Mouse (Mus musculus): ENCODE measurements around the gene Ephb6. TPM values are rescaled to one million over a fixed set of nuclear protein-coding genes. Genes with fewer than 3 reads are reported as not detected.
"Not testable (repeated sequence)": the region's sequence is repeated elsewhere in the genome, so short reads cannot be mapped to it uniquely, and the experiment has no call there.

The Ephb6 gene
- 22.6 and 22.8 TPM in 2 replicates for polyA plus RNA-seq (2015; fragmentation: Nextera tagmentation; extraction: Ambion mirVana)

DNA sequence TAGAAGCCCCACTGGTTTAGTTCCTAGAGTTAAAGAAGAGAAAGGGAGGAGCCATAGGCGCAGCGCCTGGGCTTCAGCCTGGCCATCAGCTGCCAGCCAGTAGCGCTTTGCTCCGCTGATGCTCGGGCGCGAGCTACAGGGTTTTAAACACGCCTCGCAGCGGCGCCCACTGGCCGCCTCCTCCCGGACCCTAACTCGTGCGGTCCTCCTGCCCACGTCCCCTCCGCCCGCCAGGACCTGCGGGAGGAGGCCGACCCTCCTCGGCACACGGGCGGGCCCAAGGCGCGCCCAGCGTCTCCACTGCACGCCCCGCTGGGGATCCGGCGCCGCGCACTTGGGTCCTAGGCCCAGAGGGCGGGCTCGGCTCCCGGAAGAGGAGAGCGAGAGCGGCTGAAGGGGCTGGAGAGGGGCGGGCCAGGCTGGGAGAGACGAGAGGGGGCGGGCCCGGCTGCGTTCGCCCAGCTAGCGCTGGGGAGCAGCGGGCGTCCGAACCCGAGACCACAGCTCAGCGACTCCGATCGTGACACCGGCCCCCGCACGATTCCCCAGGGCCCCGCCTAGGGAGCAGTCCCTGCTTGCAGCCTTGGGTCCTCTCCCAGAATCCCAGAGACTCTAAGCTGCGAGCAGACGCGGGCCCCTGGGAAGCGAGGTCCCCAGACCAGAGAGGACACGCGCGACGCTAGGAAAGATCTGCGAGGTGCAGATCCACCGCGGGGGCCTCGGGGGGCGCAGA is at the start of gene Ephb6:
Gene Ephb6 (plus strand): TSS at position 422 of the 733 bp plus-strand sequence.
- ATAC-seq (ENCODE audit: insufficient number of reproducible peaks, low FRiP score, low TSS enrichment, low read depth): peak; percentile 94
- Histone ChIP-seq H3K9me3 (no peaks in the 10 kb centered on the region), H3K27me3 (no peaks in the 10 kb centered on the region), H3K27ac (peak within 1 kb of the TSS; percentile 91), H3K4me1 (peaks cover 10% of the 10 kb centered on the region), H3K36me3 (no peaks in the 10 kb centered on the region), H3K9ac (peak within 1 kb of the TSS; percentile 77), H3K4me3 (peak within 1 kb of the TSS; percentile 76), H3K4me2 (peak within 1 kb of the TSS; percentile 96)
- under 1% methylated on average over 55 of the region's 68 CpGs for WGBS

DNA sequence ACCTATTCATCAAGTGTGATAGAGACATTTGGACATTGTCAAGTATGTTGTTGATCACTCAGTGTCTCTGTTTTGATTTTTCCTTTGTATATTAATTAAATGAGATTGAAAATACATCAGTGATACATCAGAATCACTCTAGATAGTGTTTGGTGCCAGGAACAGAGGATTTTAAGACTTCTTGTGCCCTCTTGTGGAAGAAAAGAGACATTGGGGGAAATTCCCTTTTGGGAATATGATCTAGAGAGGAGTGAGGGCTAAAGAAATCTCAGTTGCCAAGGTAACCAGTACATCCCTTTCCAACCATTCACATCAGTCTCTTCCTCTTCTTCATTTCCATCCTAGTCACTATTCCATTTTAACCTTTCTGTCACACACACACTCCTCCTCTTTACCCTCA is 48.9 kb upstream of the Ephb6 start:
- Histone ChIP-seq H3K36me3 (no peaks in the 10 kb centered on the region), H3K27ac (no peak overlapping the region), H3K4me1 (no peaks in the 10 kb centered on the region), H3K9ac (no peak overlapping the region), H3K4me3 (no peak overlapping the region), H3K27me3 (no peaks in the 10 kb centered on the region), H3K9me3 (no peaks in the 10 kb centered on the region), H3K4me2 (no peak overlapping the region)
- no peak for ATAC-seq (ENCODE audit: insufficient number of reproducible peaks, low FRiP score, low TSS enrichment, low read depth)

- Histone ChIP-seq H3K4me3 (no peak overlapping the region), H3K4me2 (no peak overlapping the region), H3K27me3 (no peaks in the 10 kb centered on the region), H3K9me3 (no peaks in the 10 kb centered on the region), H3K4me1 (no peaks in the 10 kb centered on the region), H3K36me3 (no peaks in the 10 kb centered on the region), H3K9ac (no peak overlapping the region), H3K27ac (no peak overlapping the region)
- ATAC-seq (ENCODE audit: insufficient number of reproducible peaks, low FRiP score, low TSS enrichment, low read depth): no peak
- WGBS: 71% methylated on average over 5 of the region's 5 CpGs
Observed at GRCm38 (mm10) chr6:41557468-41557867, 47.8 kb upstream of the Ephb6 start.

DNA sequence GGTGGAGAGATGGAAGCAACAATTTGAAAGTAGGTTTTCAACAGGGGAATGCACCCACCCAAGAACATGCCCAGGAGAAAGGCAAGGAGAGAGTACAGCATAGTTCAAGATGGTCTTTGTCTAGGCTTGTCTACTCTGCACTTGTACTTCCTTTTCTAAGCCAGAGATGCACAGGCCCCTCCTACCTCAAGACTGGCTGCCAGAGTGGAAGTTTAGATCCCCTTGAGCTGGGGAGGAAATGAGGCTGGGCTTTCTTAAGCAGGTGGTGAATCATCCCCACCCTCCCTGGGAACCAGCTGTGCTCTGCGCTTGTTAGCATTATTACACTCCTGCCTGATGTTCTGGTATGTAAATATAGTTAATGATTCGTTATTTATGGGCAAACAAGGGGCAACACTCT is 47.0 kb upstream of the Ephb6 start:
- H3K36me3 ChIP-seq: no peaks in the 10 kb centered on the region
- H3K9ac ChIP-seq: no peak overlapping the region
- WGBS: 35% methylated on average over 2 of the region's 2 CpGs
- no peak overlapping the region for H3K27ac ChIP-seq
- H3K9me3 ChIP-seq: no peaks in the 10 kb centered on the region
- H3K4me3 ChIP-seq: no peak overlapping the region
- H3K4me1 ChIP-seq: no peaks in the 10 kb centered on the region
- no peak for ATAC-seq (ENCODE audit: insufficient number of reproducible peaks, low FRiP score, low TSS enrichment, low read depth)
- H3K27me3 ChIP-seq: no peaks in the 10 kb centered on the region
- no peak overlapping the region for H3K4me2 ChIP-seq

DNA sequence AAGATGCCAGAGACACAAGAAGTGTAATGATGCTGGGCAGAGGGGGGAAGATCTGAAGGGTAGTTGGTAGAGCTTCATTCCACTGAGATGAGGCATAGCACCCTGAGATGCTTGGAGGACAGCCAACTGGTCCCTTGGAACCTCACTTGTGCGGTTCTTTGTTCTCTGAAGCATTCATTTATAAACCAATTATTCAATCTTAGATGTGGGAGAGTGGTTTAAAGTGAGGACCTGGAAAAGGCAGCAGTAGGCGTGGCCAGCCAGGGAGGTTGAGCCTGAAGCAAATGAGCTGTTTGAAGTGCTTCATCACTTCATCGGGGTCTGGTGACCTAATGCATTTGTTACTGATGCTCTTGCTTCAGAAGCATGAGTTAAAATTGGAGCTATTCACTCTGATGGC is 46.0 kb upstream of the Ephb6 start:
- 40% methylated on average over 3 of the region's 3 CpGs for WGBS
- H3K9ac ChIP-seq: no peak overlapping the region
- H3K4me2 ChIP-seq: no peak overlapping the region
- H3K36me3 ChIP-seq: no peaks in the 10 kb centered on the region
- H3K27me3 ChIP-seq: no peaks in the 10 kb centered on the region
- ATAC-seq (ENCODE audit: insufficient number of reproducible peaks, low FRiP score, low TSS enrichment, low read depth): no peak
- H3K4me3 ChIP-seq: no peak overlapping the region
- H3K27ac ChIP-seq: no peak overlapping the region
- H3K9me3 ChIP-seq: no peaks in the 10 kb centered on the region
- H3K4me1 ChIP-seq: no peaks in the 10 kb centered on the region

DNA sequence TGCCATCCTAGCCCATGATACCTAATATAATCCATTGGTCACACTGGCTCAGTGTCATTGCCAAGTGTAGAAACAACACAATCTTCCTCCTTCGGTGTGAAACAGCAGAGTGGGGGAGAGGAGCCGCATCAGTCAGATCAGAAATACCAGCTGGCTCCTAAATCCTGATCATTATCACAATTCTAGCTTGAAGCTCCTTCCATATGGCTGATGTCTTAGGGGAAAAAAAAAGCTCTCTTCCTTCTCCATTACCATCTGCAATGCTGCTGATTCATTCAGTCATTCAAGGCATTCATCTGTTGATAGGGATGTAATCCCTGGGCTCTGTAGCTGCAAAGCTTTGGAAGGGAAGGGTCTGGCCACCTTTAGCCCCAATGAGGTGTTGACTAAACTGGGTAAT is 45.0 kb upstream of the Ephb6 start:
- H3K4me1 ChIP-seq: no peaks in the 10 kb centered on the region
- 82% methylated on average over 2 of the region's 2 CpGs for WGBS
- no peak for ATAC-seq (ENCODE audit: insufficient number of reproducible peaks, low FRiP score, low TSS enrichment, low read depth)
- no peak overlapping the region for H3K4me3 ChIP-seq
- H3K27me3 ChIP-seq: no peaks in the 10 kb centered on the region
- H3K9ac ChIP-seq: no peak overlapping the region
- H3K4me2 ChIP-seq: no peak overlapping the region
- no peaks in the 10 kb centered on the region for H3K9me3 ChIP-seq
- H3K36me3 ChIP-seq: no peaks in the 10 kb centered on the region
- no peak overlapping the region for H3K27ac ChIP-seq

DNA sequence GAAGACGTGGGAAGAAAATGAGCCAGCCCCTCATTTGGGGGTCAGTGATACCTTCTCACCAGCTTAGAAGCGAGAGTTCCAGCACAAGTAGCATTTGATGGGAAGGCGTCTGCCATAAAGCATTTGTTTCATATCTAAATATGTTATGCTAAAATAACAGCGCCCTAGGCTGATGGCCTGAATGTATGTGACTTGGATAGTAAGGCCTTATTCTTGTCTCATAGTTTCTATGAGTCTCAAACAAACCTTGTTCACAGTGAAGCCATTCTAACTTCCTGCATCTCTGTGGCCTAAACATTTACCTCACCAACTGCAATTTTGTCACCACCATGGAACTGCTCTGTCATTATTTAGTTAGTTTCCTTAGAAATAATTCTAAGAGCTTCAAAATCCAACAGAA is 42.7 kb upstream of the Ephb6 start:
- ATAC-seq (ENCODE audit: insufficient number of reproducible peaks, low FRiP score, low TSS enrichment, low read depth): no peak
- Histone ChIP-seq H3K4me3 (peak overlapping the region; percentile 19), H3K27ac (no peak overlapping the region), H3K4me2 (no peak overlapping the region), H3K4me1 (no peaks in the 10 kb centered on the region), H3K9me3 (no peaks in the 10 kb centered on the region), H3K9ac (no peak overlapping the region), H3K27me3 (no peaks in the 10 kb centered on the region), H3K36me3 (no peaks in the 10 kb centered on the region)
- 85% methylated on average over 4 of the region's 4 CpGs for WGBS

DNA sequence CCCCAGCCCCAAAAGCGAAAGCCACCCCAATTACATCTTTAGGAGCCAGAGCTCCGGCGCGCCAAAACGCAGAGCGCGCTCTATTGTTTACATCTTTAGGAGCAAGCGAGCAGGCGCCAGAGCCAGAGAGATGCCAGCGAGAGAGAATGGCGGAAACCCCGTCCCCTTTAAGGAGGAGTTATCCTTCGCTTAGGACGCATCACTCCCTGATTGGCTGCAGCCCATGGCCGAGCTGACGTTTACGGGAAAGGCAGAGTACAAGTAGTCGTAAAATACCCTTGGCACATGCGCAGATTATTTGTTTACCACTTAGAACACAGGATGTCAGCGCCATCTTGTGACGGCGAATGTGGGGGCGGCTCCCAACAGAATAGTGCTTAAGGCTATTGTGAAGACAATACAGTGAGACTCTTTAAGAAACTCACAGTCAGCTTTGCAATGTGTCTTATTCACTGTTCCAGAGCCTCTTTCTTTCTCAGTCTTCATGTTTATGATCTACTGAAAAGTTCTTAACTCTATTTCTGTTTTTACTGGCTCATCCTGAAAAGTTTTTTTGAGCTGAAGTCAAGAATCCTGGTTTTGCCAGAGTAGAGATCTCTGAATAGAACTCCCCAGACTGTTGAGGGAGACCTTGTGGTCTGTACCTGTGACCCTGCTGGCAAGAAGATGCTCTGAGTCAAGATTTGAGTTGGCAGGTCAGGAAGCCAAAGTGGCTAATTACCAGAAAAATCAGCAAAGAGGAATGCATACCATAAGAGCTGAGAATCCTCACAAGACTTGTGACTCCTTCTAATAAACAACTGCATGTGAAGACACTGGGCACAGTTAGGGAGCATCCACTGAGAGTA is 42.0 kb upstream of the Ephb6 start:
- ATAC-seq (ENCODE audit: insufficient number of reproducible peaks, low FRiP score, low TSS enrichment, low read depth); H3K4me2 ChIP-seq; H3K27ac ChIP-seq; H3K27me3 ChIP-seq; H3K4me3 ChIP-seq; H3K9me3 ChIP-seq; H3K4me1 ChIP-seq; H3K9ac ChIP-seq; H3K36me3 ChIP-seq: not testable (repeated sequence)
- WGBS: 47% methylated on average over 5 of the region's 23 CpGs

DNA sequence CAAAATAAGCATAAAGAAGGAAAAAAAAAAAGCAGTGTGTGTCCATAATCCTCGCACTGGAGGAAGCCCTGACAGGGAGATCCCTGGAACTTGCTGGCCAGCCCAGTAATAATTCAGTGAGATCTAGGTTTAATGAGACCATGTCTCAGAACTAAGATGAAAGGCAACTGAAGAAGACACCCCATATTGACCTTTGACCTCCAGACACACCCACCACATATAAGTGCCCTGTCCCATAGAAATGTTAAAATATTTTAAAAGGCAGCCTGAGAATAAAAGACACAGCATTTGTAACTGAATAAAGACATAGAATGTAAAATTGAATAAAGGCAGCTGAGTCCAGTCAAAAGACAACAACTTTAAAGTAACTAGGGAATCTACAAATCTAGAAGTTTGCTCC is 40.0 kb upstream of the Ephb6 start:
- no peaks in the 10 kb centered on the region for H3K36me3 ChIP-seq
- no peak overlapping the region for H3K4me2 ChIP-seq
- H3K27me3 ChIP-seq: no peaks in the 10 kb centered on the region
- no peak for ATAC-seq (ENCODE audit: insufficient number of reproducible peaks, low FRiP score, low TSS enrichment, low read depth)
- H3K9me3 ChIP-seq: no peaks in the 10 kb centered on the region
- H3K4me3 ChIP-seq: no peak overlapping the region
- no peaks in the 10 kb centered on the region for H3K4me1 ChIP-seq
- H3K9ac ChIP-seq: no peak overlapping the region
- no peak overlapping the region for H3K27ac ChIP-seq
- 71% methylated on average over 1 of the region's 1 CpGs for WGBS

DNA sequence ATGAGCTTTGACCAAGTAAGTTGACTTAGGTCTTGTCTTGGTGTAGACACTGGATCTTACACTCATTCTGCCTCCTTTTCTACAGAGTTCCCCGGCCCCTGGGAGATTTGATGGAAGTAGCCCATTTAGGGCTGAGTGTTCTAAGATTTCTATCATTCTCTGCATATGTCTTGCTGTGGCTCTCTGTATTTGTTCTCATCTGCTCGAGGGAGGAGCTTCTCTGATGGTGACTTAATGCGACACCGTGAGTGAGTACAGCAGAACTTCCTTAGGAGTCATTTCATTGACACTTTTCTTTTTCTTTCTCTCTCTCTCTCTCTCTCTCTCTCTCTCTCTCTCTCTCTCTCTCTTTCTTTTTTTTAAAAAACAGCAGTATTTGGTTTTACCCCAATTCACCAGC is 38.3 kb upstream of the Ephb6 start:
- Histone ChIP-seq H3K36me3 (no peaks in the 10 kb centered on the region), H3K27me3 (no peaks in the 10 kb centered on the region), H3K9me3 (no peaks in the 10 kb centered on the region), H3K4me2 (no peak overlapping the region), H3K4me1 (no peaks in the 10 kb centered on the region), H3K9ac (no peak overlapping the region), H3K27ac (no peak overlapping the region), H3K4me3 (no peak overlapping the region)
- WGBS: 84% methylated on average over 4 of the region's 4 CpGs
- no peak for ATAC-seq (ENCODE audit: insufficient number of reproducible peaks, low FRiP score, low TSS enrichment, low read depth)

GRCm38 (mm10) chr6:41569078-41569477 is 36.2 kb upstream of the Ephb6 start:
- no peak overlapping the region for H3K4me3 ChIP-seq
- no peaks in the 10 kb centered on the region for H3K9me3 ChIP-seq
- no peaks in the 10 kb centered on the region for H3K36me3 ChIP-seq
- ATAC-seq (ENCODE audit: insufficient number of reproducible peaks, low FRiP score, low TSS enrichment, low read depth): no peak
- H3K27ac ChIP-seq: no peak overlapping the region
- H3K4me2 ChIP-seq: no peak overlapping the region
- WGBS: 67% methylated on average over 3 of the region's 3 CpGs
- no peak overlapping the region for H3K9ac ChIP-seq
- no peaks in the 10 kb centered on the region for H3K4me1 ChIP-seq
- H3K27me3 ChIP-seq: no peaks in the 10 kb centered on the region

GRCm38 (mm10) chr6:41576526-41577097 is 28.7 kb upstream of the Ephb6 start:
- ATAC-seq (ENCODE audit: insufficient number of reproducible peaks, low FRiP score, low TSS enrichment, low read depth): no peak
- Histone ChIP-seq H3K36me3 (no peaks in the 10 kb centered on the region), H3K4me1 (no peaks in the 10 kb centered on the region), H3K4me2 (no peak overlapping the region), H3K27ac (no peak overlapping the region), H3K9me3 (no peaks in the 10 kb centered on the region), H3K4me3 (no peak overlapping the region), H3K27me3 (no peaks in the 10 kb centered on the region), H3K9ac (no peak overlapping the region)
- WGBS: 41% methylated on average over 5 of the region's 5 CpGs

Data from limb, embryonic 15.5 days (tissue).